In genomic region chr17:25867836-25868600, GRCm38 (mm10) we compare ENCODE assay signal across 7 mouse cellular contexts. TPM values are rescaled to one million over a fixed set of nuclear protein-coding genes. Genes with fewer than 3 reads are reported as not detected.
DNase-seq lines count a peak whose midpoint lies in the region; ATAC-seq lines count a peak whose summit lies in the region.

No protein-coding gene starts in this region.

- H3K9me3 ChIP-seq in forebrain, embryonic 15.5 days: no peaks in the 10 kb centered on the region
- no peaks in the 10 kb centered on the region for H3K9me3 ChIP-seq in hindbrain, embryonic 12.5 days (replicated peaks)
- no peaks in the 10 kb centered on the region for H3K9me3 ChIP-seq in midbrain, embryonic 15.5 days

- peak overlapping the region; percentile 67 for H3K4me3 ChIP-seq in forebrain, embryonic 15.5 days
- peak overlapping the region; percentile 81 for H3K4me3 ChIP-seq in hindbrain, embryonic 12.5 days
- peak overlapping the region; percentile 79 for H3K4me3 ChIP-seq in midbrain, embryonic 15.5 days

- ATAC-seq in forebrain, embryonic 15.5 days (replicated peaks): no peak; the same call in none of the 2 replicates
- ATAC-seq in hindbrain, embryonic 12.5 days (ENCODE audit: low FRiP score): peak; percentile 62
- ATAC-seq in midbrain, embryonic 15.5 days (replicated peaks): peak; percentile 64

- under 1% methylated on average over 40 of the region's 42 CpGs for WGBS in forebrain, embryonic 15.5 days
- WGBS in hindbrain, embryonic 12.5 days: 1% methylated on average over 42 of the region's 42 CpGs
- 1% methylated on average over 42 of the region's 42 CpGs for WGBS in midbrain, embryonic 15.5 days

- H3K9ac ChIP-seq in forebrain, embryonic 15.5 days (replicated peaks): peak overlapping the region; percentile 75
- H3K9ac ChIP-seq in hindbrain, embryonic 12.5 days: peak overlapping the region; percentile 70
- peak overlapping the region; percentile 67 for H3K9ac ChIP-seq in midbrain, embryonic 15.5 days

- H3K36me3 ChIP-seq in forebrain, embryonic 15.5 days: no peaks in the 10 kb centered on the region
- H3K36me3 ChIP-seq in hindbrain, embryonic 12.5 days: no peaks in the 10 kb centered on the region
- H3K36me3 ChIP-seq in midbrain, embryonic 15.5 days (replicated peaks): no peaks in the 10 kb centered on the region

- peak; percentile 57 for DNase-seq in NIH3T3 (ENCODE audit: low read depth)
- peak; percentile 39 for DNase-seq in c-Kit-positive CD71-positive TER-119-positive erythroid progenitor cells, embryonic 14.5 days (ENCODE audit: low spot score)
- peak; percentile 45 for DNase-seq in liver
- DNase-seq in thymus, postnatal 14 days: no peak

- peak overlapping the region; percentile 100 for H3K4me2 ChIP-seq in forebrain, embryonic 15.5 days (replicated peaks)
- peak overlapping the region; percentile 99 for H3K4me2 ChIP-seq in hindbrain, embryonic 12.5 days (replicated peaks)
- peak overlapping the region; percentile 98 for H3K4me2 ChIP-seq in midbrain, embryonic 15.5 days

- no peaks in the 10 kb centered on the region for H3K27me3 ChIP-seq in forebrain, embryonic 15.5 days
- no peaks in the 10 kb centered on the region; the same call in 1 of the 2 replicates for H3K27me3 ChIP-seq in hindbrain, embryonic 12.5 days
- no peaks in the 10 kb centered on the region for H3K27me3 ChIP-seq in midbrain, embryonic 15.5 days (replicated peaks)

- H3K27ac ChIP-seq in forebrain, embryonic 15.5 days (replicated peaks): 0 out of 2 replicates have a peak overlapping the region, but pooled peaks have one; percentile 23
- H3K27ac ChIP-seq in hindbrain, embryonic 12.5 days: no peak overlapping the region; the same call in 1 of the 2 replicates
- peak overlapping the region; percentile 69; the same call in 1 of the 2 replicates for H3K27ac ChIP-seq in midbrain, embryonic 15.5 days

- H3K4me1 ChIP-seq in forebrain, embryonic 15.5 days: peaks cover 15% of the 10 kb centered on the region
- H3K4me1 ChIP-seq in hindbrain, embryonic 12.5 days: peaks cover 11% of the 10 kb centered on the region
- H3K4me1 ChIP-seq in midbrain, embryonic 15.5 days: peaks cover 15% of the 10 kb centered on the region

RNA-seq across cellular contexts. Expression of gene Mcrip2, which starts 0.5 kb away (rescaled TPM):
- 14.4 and 16.7 TPM in 2 replicates for polyA plus RNA-seq in forebrain, embryonic 15.5 days (2015; fragmentation: Nextera tagmentation; extraction: Ambion mirVana)
- polyA plus RNA-seq in hindbrain, embryonic 12.5 days (2016; fragmentation: Nextera tagmentation; extraction: Ambion mirVana): 6.2 and 6.3 TPM in 2 replicates
- 18.5 and 19.8 TPM in 2 replicates for polyA plus RNA-seq in midbrain, embryonic 15.5 days (2015; fragmentation: Nextera tagmentation; extraction: Ambion mirVana)

RNA-seq across cellular contexts. Expression of gene Wdr90, which starts 6.7 kb away (rescaled TPM):
- 18.8 and 24.8 TPM in 2 replicates for polyA plus RNA-seq in forebrain, embryonic 15.5 days (2015; fragmentation: Nextera tagmentation; extraction: Ambion mirVana)
- 30.0 and 31.2 TPM in 2 replicates for polyA plus RNA-seq in hindbrain, embryonic 12.5 days (2016; fragmentation: Nextera tagmentation; extraction: Ambion mirVana)
- 19.7 and 23.3 TPM in 2 replicates for polyA plus RNA-seq in midbrain, embryonic 15.5 days (2015; fragmentation: Nextera tagmentation; extraction: Ambion mirVana)

RNA-seq across cellular contexts. Expression of gene Mettl26, which starts 6.9 kb away (rescaled TPM):
- polyA plus RNA-seq in forebrain, embryonic 15.5 days (2015; fragmentation: Nextera tagmentation; extraction: Ambion mirVana): 61.8 and 62.0 TPM in 2 replicates
- polyA plus RNA-seq in hindbrain, embryonic 12.5 days (2016; fragmentation: Nextera tagmentation; extraction: Ambion mirVana): 48.7 and 53.2 TPM in 2 replicates
- polyA plus RNA-seq in midbrain, embryonic 15.5 days (2015; fragmentation: Nextera tagmentation; extraction: Ambion mirVana): 70.5 and 71.1 TPM in 2 replicates

RNA-seq across cellular contexts. Expression of gene Wfikkn1, which starts 12.6 kb away (rescaled TPM):
- polyA plus RNA-seq in forebrain, embryonic 15.5 days (2015; fragmentation: Nextera tagmentation; extraction: Ambion mirVana): 0.55 and 0.60 TPM in 2 replicates
- polyA plus RNA-seq in hindbrain, embryonic 12.5 days (2016; fragmentation: Nextera tagmentation; extraction: Ambion mirVana): 0.29 and 0.90 TPM in 2 replicates
- polyA plus RNA-seq in midbrain, embryonic 15.5 days (2015; fragmentation: Nextera tagmentation; extraction: Ambion mirVana): 0.47 and 0.54 TPM in 2 replicates

RNA-seq across cellular contexts. Expression of gene Rhot2, which starts 23.4 kb away (rescaled TPM):
- polyA plus RNA-seq in forebrain, embryonic 15.5 days (2015; fragmentation: Nextera tagmentation; extraction: Ambion mirVana): 15.2 and 16.1 TPM in 2 replicates
- polyA plus RNA-seq in hindbrain, embryonic 12.5 days (2016; fragmentation: Nextera tagmentation; extraction: Ambion mirVana): 18.5 and 19.4 TPM in 2 replicates
- 17.2 and 18.3 TPM in 2 replicates for polyA plus RNA-seq in midbrain, embryonic 15.5 days (2015; fragmentation: Nextera tagmentation; extraction: Ambion mirVana)
